Mouse (Mus musculus) kidney, adult 2 months (tissue): ENCODE data around the gene Mboat7.

ENCODE experiments used
- CTCF ChIP-seq: fragments of 200-500 bp; conservative IDR thresholded peaks from 2 replicates; pipeline ENCODE4 v1.5.1; 2011; ENCODE audit warnings: low read depth, mild to moderate bottlenecking, control low read depth, low read length, moderate library complexity, mixed read lengths; ENCODE audit not compliant: insufficient read depth, insufficient read length
- POLR2A ChIP-seq: fragments of 200-500 bp; IDR thresholded peaks from one replicate; pipeline ENCODE4 v1.6.1; 2011; ENCODE audit warnings: low read depth, low read length, control low read depth

DNA sequence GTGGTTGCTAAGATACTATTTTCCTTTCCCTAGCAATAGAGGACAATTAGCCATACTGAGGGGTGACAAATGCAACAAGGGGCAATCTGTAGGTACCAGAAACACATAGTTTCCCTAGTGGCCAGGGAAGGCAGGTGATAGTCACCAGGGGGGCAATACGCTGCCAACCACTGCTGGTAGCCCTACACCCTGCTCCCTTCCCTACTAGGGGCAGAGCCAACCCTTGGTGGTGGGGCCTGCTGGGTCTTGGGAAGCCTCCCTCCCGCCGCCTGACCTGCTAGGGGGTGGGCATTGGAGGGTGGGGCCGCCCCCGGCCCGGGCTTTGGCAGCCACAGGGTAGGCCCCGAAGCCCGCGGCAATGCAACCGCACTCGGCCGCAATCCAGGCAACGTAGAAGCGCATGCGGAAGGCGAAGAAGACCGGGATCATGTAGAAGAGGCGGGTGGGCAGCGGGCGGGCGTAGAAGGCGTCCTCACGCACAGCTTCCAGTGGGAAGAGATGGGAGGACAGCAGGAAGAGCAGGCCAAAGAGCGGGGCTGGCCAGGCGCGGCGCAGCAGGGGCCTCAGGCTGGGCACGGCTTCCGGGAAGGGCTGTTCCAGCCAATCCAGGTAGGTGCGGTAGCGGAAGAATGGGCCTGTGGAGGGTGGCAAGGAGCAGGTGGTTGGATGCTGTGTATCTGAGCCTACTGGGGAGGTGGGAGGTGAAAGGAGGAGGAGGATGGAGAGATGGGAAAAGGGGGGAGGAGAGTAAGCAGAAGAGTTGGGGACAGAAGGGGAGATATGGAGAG, 7.7 kb downstream of the Mboat7 start:
- TF ChIP-seq CTCF (no peak), POLR2A (no peak)
